Mouse (Mus musculus) heart, postnatal 0 days (tissue): ENCODE data around the gene Cfap45.
A peak's percentile ranks its signal among the peaks of the same experiment; 100 is the strongest.

Source experiments
- CTCF ChIP-seq: IDR thresholded peaks from 2 replicates; pipeline ENCODE4 v1.5.1; 2016; ENCODE audit warnings: antibody characterized with exemption, control low read depth, low read depth
- EP300 ChIP-seq: IDR thresholded peaks from 2 replicates; pipeline ENCODE4 v1.6.1; 2016; ENCODE audit warnings: antibody characterized with exemption, low read depth

DNA sequence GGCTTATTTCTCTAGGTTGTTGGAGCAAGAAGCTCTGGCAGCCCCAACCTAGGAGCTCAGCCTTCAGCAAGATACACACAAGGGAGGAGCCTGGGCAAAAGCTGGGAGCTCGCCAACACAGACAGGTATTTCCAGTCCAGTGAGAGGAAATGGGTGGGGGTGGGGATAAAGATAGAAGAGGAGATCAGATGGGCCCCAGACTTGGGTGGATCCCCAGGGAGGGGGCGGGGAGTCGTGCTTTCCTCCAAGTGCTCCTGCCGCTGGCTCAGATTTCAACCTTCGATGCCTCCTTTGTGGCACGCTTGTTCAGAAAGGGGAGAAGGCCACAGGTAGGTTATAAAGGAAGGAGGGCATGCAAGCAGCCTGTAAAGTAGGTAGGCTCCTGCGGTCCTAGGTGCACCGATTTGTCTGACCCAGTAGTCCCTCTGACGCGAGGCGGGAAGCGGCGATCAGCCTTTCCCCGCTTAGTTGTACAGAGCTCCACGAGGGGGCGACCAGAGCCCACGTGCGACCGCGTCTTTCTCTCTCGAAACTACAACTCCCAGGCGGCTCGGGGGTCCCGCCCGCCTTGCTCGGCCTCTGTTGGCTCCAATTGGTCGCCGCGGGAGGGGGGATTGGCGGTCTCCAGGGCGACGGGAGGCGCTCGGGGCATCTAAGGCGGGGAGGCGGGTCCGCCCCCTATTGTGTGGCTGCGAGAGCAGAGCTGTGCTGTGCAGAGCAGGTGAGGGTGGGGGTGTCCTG lies 38.9 kb upstream of the Cfap45 start, which contains the start of gene Igsf9:
- TF ChIP-seq CTCF: peak; percentile 60
- TF ChIP-seq EP300: no peak
